Mouse (Mus musculus) adrenal gland, postnatal 25 days (tissue): ENCODE measurements around the gene Pmp22. TPM values are rescaled to one million over a fixed set of nuclear protein-coding genes. Genes with fewer than 3 reads are reported as not detected.

Source experiments
- DNase-seq: peaks from one replicate; pipeline ENCODE4 v3.0.0; 2021; ENCODE audit warnings: mixed read lengths
- total RNA-seq: library from RNA; stranded (reverse); gene quantifications from 2 replicates; pipeline ENCODE4 v1.2.3, GENCODE M21; 2021

Pmp22 gene
- total RNA-seq, 1 experiment from 2014 or later = 161 TPM

GRCm38 (mm10) chr11:63163550-63163949 lies 34.8 kb downstream of the Pmp22 start:
- no peak for DNase-seq

GRCm38 (mm10) chr11:63163986-63164682 lies 35.4 kb downstream of the Pmp22 start:
- no peak for DNase-seq

- no peak for DNase-seq
Measured at GRCm38 (mm10) chr11:63164756-63165484, 36.1 kb downstream of the Pmp22 start.

DNA sequence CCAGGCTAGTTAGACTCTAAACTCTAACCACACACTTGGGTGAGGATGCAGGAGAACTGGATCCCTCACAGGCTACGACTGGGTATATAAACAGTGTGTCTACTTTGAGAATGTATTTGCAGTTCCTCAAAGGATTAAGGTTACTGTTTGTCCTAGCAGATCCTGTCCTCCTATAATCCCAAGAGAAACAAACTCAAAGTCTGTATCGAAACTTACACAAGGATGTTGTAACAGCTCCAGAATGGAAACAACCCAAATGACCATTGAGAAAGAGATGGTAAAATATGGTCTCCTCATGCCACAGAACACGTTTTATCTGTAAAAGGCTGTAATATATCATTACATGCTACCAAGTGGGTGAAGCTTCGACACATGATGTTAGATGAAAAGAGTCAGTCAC lies 39.0 kb downstream of the Pmp22 start:
- no peak for DNase-seq

GRCm38 (mm10) chr11:63168551-63169258 lies 39.9 kb downstream of the Pmp22 start:
- no peak for DNase-seq

- no peak for DNase-seq
Measured at GRCm38 (mm10) chr11:63171977-63172376, 43.2 kb downstream of the Pmp22 start.

GRCm38 (mm10) chr11:63173604-63174003 lies 44.8 kb downstream of the Pmp22 start:
- DNase-seq = no peak

DNA sequence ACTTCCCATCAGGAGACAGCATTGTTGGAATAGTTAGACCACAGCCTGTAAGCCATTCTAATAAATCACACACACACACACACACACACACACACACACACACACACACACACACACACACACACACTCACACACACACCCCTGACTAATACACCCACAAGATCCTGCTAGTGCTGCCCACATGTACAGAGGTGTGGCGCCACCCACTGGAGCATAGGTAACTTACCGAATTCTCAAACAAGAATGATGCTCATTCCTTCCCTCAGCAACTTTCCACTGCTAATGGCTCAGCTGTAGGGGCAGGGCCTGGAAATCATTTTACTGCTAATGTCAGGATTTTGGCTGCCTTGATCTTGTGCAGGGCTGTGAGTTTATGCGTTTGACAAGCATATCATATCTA lies 46.5 kb downstream of the Pmp22 start:
- no peak for DNase-seq

- no peak for DNase-seq
Measured at GRCm38 (mm10) chr11:63176416-63176815, 47.6 kb downstream of the Pmp22 start.

DNA sequence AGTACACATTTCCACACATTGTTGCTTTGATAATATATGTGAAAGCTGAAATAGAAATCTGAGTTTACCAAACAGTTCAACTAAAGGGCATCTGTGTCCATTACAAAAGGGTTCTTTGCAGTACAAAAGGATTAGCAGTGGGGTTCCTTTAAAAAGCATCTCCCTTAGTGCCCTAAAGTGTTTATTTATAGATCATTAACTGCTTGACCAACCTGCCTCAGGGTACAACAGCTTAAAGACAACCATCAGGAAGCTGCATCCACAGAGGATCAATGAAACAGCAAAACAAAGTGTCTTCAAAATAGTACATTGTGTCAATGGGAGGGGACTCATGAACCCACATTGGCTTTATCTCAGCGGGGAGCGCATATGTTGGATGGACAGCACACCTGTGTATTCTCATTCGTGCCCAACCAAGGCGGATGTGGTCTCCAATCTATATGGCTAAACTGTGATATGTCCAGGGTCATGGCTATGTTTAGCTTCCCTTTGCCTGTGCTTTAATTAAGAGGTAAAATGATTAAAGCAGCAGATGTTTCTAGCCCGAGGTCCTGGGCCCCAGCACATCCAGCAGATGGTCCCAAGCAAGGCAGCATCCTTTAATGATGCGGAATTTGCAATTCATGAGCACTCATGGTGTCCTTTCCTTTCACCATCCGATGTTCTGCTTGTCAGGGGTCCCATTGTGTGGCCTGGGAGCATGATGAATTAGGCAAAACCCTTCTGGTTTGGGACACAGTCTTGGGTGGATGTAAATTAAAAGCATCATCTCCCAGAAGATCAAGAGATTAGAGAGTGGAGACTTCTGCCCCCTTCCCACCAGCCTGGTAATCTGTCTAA lies 51.7 kb downstream of the Pmp22 start:
- DNase-seq = no peak

GRCm38 (mm10) chr11:63188803-63189202 lies 60.0 kb downstream of the Pmp22 start:
- DNase-seq = no peak

DNA sequence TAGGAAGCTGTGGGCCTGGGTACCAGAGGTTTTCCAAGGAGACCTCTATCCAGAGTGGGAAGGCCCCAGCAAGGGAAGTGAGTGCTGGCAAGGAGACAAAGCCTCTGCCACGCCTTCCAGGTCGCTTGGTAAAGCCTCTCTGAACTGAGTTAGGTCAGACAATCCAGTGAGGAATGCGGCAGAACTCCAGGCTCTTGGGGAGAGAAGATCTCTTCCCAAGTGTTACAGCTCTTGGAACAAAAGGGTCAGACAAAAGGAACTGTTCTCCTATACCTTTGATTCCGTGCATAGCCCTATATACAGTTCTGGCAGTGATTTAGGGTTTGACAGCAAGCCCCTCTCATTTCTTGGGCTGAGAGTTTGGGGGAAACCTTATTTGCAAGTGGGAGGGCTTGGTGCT lies 69.3 kb downstream of the Pmp22 start:
- no peak for DNase-seq

DNA sequence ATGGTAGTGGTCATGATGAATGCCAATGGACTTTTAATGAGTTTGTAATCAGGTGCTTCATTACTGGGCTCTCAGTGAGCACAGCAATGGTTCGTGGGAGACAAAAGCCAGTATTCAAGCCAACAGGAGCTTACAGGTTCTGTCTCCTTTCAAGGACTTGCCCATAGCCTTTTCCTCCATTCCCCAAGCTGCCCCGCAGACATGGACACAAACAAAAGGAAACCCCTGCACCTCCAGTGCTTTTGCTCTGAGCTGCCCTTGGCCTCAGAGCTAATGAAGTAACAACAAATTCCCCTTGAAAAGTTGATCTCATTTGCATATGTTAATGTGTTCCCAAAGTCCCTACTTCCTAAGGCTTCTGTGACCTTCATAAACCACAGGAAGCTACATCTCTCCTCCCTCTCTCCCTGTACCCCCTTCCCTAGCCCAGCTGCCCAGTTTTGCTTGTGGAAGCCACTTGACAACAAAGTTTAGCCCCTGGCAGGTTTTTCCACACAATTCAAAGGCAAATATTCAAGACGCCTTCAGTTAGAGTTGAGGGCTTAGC lies 73.3 kb downstream of the Pmp22 start:
- DNase-seq = no peak

Other genes starting within 250 kb of the Pmp22 start
- 31.4 and 58.5 TPM in 2 replicates for gene Tvp23b, start 249.5 kb upstream of the Pmp22 start, total RNA-seq
- not detected in 2 replicates for gene Cdrt4, start 177.8 kb upstream of the Pmp22 start, total RNA-seq
- gene Tekt3, start 67.3 kb upstream of the Pmp22 start, total RNA-seq = 0.18 TPM in 1 of 2 replicates, not detected in the other